Mouse (Mus musculus): Measurements from ENCODE around the gene Dclre1b. TPM values are rescaled to one million over a fixed set of nuclear protein-coding genes. Genes with fewer than 3 reads are reported as not detected.

The Dclre1b gene
- total RNA-seq, 2 experiments from 2014 or later = 6.5 to 9.2 TPM

- DNase-seq = no peak
- intact Hi-C loops (cut with DNase I) = no loop called here
Measured at GRCm38 (mm10) chr3:103779183-103779582, 30.1 kb downstream of the Dclre1b start.

DNA sequence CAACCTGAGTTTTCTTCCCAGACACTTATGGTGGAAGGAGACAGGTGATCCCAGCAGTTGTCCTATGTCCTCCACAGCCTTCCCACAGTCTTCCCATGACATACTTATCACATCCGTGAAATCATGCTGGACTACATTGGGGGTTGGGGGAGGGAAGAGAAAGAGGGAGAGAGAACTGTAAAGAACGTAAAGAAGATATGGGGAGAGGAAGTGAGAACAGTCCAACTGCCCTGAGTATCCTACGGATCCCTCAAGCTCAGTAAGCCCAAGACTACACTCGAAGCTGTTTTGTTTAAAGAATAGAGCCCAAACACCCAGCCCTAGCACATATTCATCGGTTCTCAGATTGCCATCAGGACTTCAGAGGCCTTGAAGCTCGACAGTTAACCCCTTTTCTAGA, 30.6 kb downstream of the Dclre1b start:
- intact Hi-C loops (cut with DNase I) = no loop called here
- DNase-seq = no peak

- intact Hi-C loops (cut with DNase I) = no loop called here
- DNase-seq = no peak
Measured at GRCm38 (mm10) chr3:103777940-103778339, 31.3 kb downstream of the Dclre1b start.

DNA sequence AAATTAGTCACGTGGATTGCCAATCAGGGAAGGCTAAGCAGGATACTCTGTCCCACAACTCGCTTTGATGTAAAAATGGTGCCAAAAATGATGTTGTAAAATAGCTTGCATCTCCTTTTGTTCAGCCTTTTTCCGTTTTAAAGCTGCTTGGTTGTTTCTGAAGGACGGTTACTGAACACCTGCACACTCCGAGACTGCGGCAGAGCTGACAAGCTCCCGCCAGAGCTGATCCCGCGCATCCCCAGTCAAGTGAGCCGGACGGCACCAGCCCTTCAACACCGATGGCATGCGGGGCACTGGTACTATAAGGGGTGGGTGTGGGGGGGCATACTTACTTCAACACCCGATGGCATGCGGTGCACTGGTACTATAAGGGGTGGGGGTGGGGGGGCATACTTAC, 35.2 kb downstream of the Dclre1b start:
- no peak for DNase-seq
- intact Hi-C loops (cut with DNase I) = loop anchor here (5.0 kb wide), 1 partner anchor 33 kb away; the partner anchor contains the start of genes Ap4b1, Dclre1b and Gm43064

- no peak for DNase-seq
- intact Hi-C loops (cut with DNase I) = loop anchor here (5.0 kb wide), 1 partner anchor 34 kb away; the partner anchor contains the start of genes Ap4b1, Dclre1b and Gm43064
Measured at GRCm38 (mm10) chr3:103773508-103773907, 35.7 kb downstream of the Dclre1b start.

GRCm38 (mm10) chr3:103772846-103773245, 36.4 kb downstream of the Dclre1b start:
- intact Hi-C loops (cut with DNase I) = loop anchor here (5.0 kb wide), 1 partner anchor 34 kb away; the partner anchor contains the start of genes Ap4b1, Dclre1b and Gm43064
- no peak for DNase-seq

GRCm38 (mm10) chr3:103771531-103772130, 37.6 kb downstream of the Dclre1b start:
- peak; percentile 78 to 81 for DNase-seq
- intact Hi-C loops (cut with DNase I) = loop anchor here (5.0 kb wide), 1 partner anchor 36 kb away; the partner anchor contains the start of genes Ap4b1, Dclre1b and Gm43064

DNA sequence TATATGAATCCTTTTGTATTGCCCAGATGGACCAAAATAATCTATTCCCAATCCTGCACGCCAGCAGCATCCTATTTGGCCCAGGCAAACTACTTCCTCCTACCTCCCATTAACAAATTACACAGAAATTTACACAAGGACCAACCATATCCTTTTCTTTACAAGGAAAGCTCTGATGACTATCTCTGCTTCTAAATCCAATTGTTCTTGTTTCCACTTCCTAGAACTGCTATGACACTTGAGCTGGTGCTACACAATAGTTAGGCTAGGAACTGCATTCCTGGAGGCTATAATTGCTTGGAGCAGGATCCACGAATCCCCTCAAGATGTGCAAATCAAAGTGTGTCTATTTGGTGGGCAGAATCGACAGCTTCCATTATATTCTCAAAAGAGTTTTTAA, 42.5 kb downstream of the Dclre1b start:
- no peak for DNase-seq
- intact Hi-C loops (cut with DNase I) = no loop called here

DNA sequence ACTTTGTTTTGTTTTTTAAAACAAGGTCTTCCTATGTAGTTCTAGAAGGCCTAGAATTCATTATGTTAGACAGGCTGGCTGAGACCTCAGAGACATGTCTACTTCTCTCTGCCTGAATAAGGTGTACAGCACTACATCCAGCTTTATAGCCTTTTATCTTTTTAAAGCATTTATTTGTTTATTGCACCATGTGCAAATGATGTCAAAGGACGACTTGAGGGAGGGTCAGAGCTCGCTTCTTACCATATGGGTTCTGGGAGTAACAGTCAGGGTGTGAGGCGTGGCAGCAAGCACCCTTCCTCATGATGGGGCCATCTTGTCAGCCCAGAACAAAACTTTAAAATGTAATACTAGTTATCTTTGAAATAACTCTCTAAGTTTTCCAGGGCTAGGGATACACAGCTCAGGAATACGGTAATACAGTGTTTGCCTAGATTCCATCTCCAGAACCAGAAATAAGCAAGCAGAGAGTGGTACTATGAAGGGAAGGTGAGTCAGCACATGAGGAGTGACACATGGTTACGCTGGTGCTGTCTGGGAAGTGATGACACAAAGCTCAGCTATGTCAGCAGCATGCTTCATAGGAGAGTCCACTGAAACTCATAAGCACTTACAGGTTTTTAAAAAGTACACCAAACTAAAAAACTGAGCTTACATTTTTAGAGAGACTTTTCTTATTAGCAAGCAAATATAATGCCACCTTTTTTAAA, 49.8 kb downstream of the Dclre1b start:
- intact Hi-C loops (cut with DNase I) = no loop called here
- no peak for DNase-seq

DNA sequence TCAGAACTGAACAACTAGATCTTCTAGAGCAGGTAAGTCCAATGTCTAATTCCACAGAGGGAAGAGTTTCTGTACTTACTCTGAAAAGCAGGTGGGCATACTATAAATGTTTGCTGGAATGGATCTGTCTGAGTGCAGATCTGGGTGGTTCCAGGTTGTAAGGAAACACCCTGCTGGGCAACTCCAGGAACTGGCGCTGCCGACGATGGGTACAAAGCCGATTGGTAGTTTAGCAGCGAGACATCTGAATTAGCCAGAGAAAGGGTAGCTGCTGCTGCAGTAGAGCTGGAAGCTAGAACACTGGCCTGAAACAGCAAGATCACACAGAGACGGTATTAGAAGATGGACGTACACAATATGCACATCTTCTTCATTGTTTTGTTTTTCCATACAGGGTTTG, 50.8 kb downstream of the Dclre1b start:
- intact Hi-C loops (cut with DNase I) = no loop called here
- no peak for DNase-seq

DNA sequence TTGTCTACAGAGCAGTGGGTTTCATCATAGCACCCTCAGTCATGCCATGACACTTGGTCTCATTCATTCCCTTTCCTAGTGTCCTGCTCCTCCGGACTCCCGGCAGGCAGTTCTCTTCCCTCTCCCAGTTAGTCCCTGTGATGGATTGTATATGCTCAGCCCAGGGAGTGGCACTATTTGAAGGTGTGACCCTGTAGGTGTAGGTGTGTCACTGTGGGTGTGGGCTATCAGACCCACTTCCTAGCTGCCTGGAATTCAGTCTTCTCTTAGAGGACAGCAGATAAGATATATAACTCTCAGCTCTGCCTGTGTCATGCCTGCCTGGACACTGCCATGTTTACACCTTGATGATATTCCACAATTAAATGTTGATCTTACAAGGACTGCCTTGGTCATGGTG, 52.3 kb downstream of the Dclre1b start:
- intact Hi-C loops (cut with DNase I) = no loop called here

GRCm38 (mm10) chr3:103755351-103755750, 53.9 kb downstream of the Dclre1b start:
- intact Hi-C loops (cut with DNase I) = no loop called here

More for the DNA sequence above, 52.3 kb downstream of the Dclre1b start:
- no peak for DNase-seq

DNA sequence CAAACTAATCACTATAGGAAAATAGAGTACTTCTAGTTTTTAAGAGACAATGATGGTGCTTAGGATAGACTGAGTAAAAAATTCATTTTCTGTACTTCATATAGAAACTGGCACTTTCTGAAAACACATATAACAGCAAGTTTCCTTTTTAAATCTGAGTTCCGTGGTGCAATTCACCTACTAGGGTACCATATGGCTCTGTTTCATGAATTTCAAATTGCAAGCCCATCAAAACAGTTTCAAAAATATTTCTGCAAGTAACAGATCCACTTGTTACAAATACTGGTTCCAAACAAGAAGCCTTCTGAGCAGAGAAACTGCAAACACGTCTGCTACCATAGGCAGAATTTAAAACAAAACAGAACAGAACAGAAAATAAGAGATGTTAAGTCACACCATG, 57.7 kb downstream of the Dclre1b start:
- intact Hi-C loops (cut with DNase I) = no loop called here
- DNase-seq = no peak

More at GRCm38 (mm10) chr3:103755351-103755750, 53.9 kb downstream of the Dclre1b start:
- no peak for DNase-seq

Other genes starting within 250 kb of the Dclre1b start
- not detected for gene Syt6, start 234.2 kb downstream of the Dclre1b start, total RNA-seq (2021)
- gene Atg4a-ps, start 163.4 kb downstream of the Dclre1b start, total RNA-seq (2021) = 1 to 10 TPM in 1 of 2 experiments, not detected in 1; 2.0 TPM
- 1 to 10 TPM; 5.2 to 6.0 TPM for gene Olfml3, start 71.4 kb downstream of the Dclre1b start, total RNA-seq (2021)
- gene Gm10964, start 70.1 kb downstream of the Dclre1b start, total RNA-seq (2021) = not detected
- gene Hipk1, start 17.9 kb downstream of the Dclre1b start, total RNA-seq (2021) = 100 to 1,000 TPM; 100 to 114 TPM
- gene Ap4b1, start 76 bp upstream of the Dclre1b start, total RNA-seq (2021) = 10 to 100 TPM; 12.4 to 14.0 TPM
- gene Gm43064, start 129 bp upstream of the Dclre1b start, total RNA-seq (2021) = not detected
- not detected for gene Bcl2l15, start 23.2 kb upstream of the Dclre1b start, total RNA-seq (2021)
- gene Ptpn22, start 50.4 kb upstream of the Dclre1b start, total RNA-seq (2021) = under 1 TPM; 0.61 to 0.62 TPM
- 1 to 10 TPM; 8.6 to 9.0 TPM for gene Rsbn1, start 104.7 kb upstream of the Dclre1b start, total RNA-seq (2021)
- gene Phtf1, start 158.7 kb upstream of the Dclre1b start, total RNA-seq (2021) = 1 to 10 TPM; 7.3 to 7.6 TPM

Measured in heart, postnatal 36 days (tissue).